Mouse (Mus musculus) spleen, adult 12 weeks (tissue): ENCODE measurements at regions not wholly inside any gene's neighbourhood (a gene's known extent, or its start where the extent isn't known, plus 50 kb on each side); places are given as distances from the start of the nearest gene placed in this dataset.

Source experiments
- DNase-seq: peaks from one replicate; pipeline ENCODE4 v3.0.0; 2022; ENCODE audit warnings: low spot score

- no peak for DNase-seq
Measured at GRCm38 (mm10) chr9:69662394-69662793, 98.3 kb downstream of the Foxb1 start.

GRCm38 (mm10) chr9:69658276-69658675, 102.5 kb downstream of the Foxb1 start:
- DNase-seq = no peak

- no peak for DNase-seq
Measured at GRCm38 (mm10) chr9:69656053-69656452, 104.7 kb downstream of the Foxb1 start.

GRCm38 (mm10) chr9:69652106-69652505, 108.6 kb downstream of the Foxb1 start:
- DNase-seq = no peak

- no peak for DNase-seq
Measured at GRCm38 (mm10) chr9:69651608-69652007, 109.1 kb downstream of the Foxb1 start.

- no peak for DNase-seq
Measured at GRCm38 (mm10) chr9:69642591-69642990, 118.1 kb downstream of the Foxb1 start.

GRCm38 (mm10) chr9:69623312-69623711, 137.4 kb downstream of the Foxb1 start:
- peak; percentile 2 for DNase-seq

- DNase-seq = no peak
Measured at GRCm38 (mm10) chr9:69621006-69621405, 139.7 kb downstream of the Foxb1 start.

GRCm38 (mm10) chr9:69617328-69617727, 143.4 kb downstream of the Foxb1 start:
- no peak for DNase-seq

- no peak for DNase-seq
Measured at GRCm38 (mm10) chr9:69597472-69597871, 144.1 kb downstream of the Anxa2 start.

GRCm38 (mm10) chr9:69592329-69593062, 139.1 kb downstream of the Anxa2 start:
- DNase-seq = no peak

GRCm38 (mm10) chr9:69588846-69589245, 135.4 kb downstream of the Anxa2 start:
- no peak for DNase-seq

GRCm38 (mm10) chr9:69587096-69587495, 133.7 kb downstream of the Anxa2 start:
- no peak for DNase-seq

GRCm38 (mm10) chr9:69581236-69581635, 127.8 kb downstream of the Anxa2 start:
- DNase-seq = no peak

GRCm38 (mm10) chr9:69577661-69578405, 124.4 kb downstream of the Anxa2 start:
- DNase-seq = no peak

- DNase-seq = no peak
Measured at GRCm38 (mm10) chr9:69575386-69575785, 122.0 kb downstream of the Anxa2 start.

- DNase-seq = no peak
Measured at GRCm38 (mm10) chr9:69568631-69569230, 115.3 kb downstream of the Anxa2 start.

- no peak for DNase-seq
Measured at GRCm38 (mm10) chr9:69568222-69568621, 114.8 kb downstream of the Anxa2 start.

- no peak for DNase-seq
Measured at GRCm38 (mm10) chr9:69566996-69567395, 113.6 kb downstream of the Anxa2 start.

- no peak for DNase-seq
Measured at GRCm38 (mm10) chr9:69543241-69543640, 89.8 kb downstream of the Anxa2 start.
